Mouse (Mus musculus): ENCODE results near the gene Inafm2. TPM values are rescaled to one million over a fixed set of nuclear protein-coding genes. Genes with fewer than 3 reads are reported as not detected.
A peak's percentile ranks its signal among the peaks of the same experiment; 100 is the strongest.

Gene Inafm2
- 10 to 100 TPM; 31.7 to 33.4 TPM for total RNA-seq (2021)
- long read RNA-seq, transcript Inafm2-201 (1 exons, 3,053 nt) = major isoform, 11 of 11 reads
- long read RNA-seq, partial matches to known transcripts = 0 of 11 reads
- long read RNA-seq, other reads (novel, unspliced or antisense) = 0 of 11 reads

- peak; percentile 88 to 94 for DNase-seq (ENCODE audit: low spot score in 2 of 2)
Observed at GRCm38 (mm10) chr2:118745232-118745884, at the start of gene Inafm2. Gene Inafm2, plus strand, starts transcription at chr2:118745758.

- no peak for DNase-seq (ENCODE audit: low spot score in 2 of 2)
Observed at GRCm38 (mm10) chr2:118696451-118697308, 48.9 kb upstream of the Inafm2 start.

- DNase-seq (ENCODE audit: low spot score in 2 of 2) = no peak
Observed at GRCm38 (mm10) chr2:118697311-118697877, 48.2 kb upstream of the Inafm2 start.

GRCm38 (mm10) chr2:118697955-118698354, 47.6 kb upstream of the Inafm2 start:
- no peak for DNase-seq (ENCODE audit: low spot score in 2 of 2)

GRCm38 (mm10) chr2:118700179-118701062, 45.1 kb upstream of the Inafm2 start:
- peak; percentile 87 for DNase-seq (ENCODE audit: low spot score in 2 of 2)

GRCm38 (mm10) chr2:118701161-118701560, 44.4 kb upstream of the Inafm2 start:
- no peak for DNase-seq (ENCODE audit: low spot score in 2 of 2)

- no peak for DNase-seq (ENCODE audit: low spot score in 2 of 2)
Observed at GRCm38 (mm10) chr2:118701971-118702882, 43.3 kb upstream of the Inafm2 start.

GRCm38 (mm10) chr2:118702883-118703761, 42.4 kb upstream of the Inafm2 start:
- DNase-seq (ENCODE audit: low spot score in 2 of 2) = peak in 1 of 2 experiments; percentile 47

GRCm38 (mm10) chr2:118703913-118704730, 41.4 kb upstream of the Inafm2 start, which contains the start of gene Ankrd63:
Gene Ankrd63, minus strand, starts transcription at chr2:118703963.
- DNase-seq (ENCODE audit: low spot score in 2 of 2) = peak in 1 of 2 experiments; percentile 47

- DNase-seq (ENCODE audit: low spot score in 2 of 2) = no peak
Observed at GRCm38 (mm10) chr2:118706436-118706835, 39.1 kb upstream of the Inafm2 start.

GRCm38 (mm10) chr2:118708472-118708871, 37.1 kb upstream of the Inafm2 start:
- DNase-seq (ENCODE audit: low spot score in 2 of 2) = no peak

- DNase-seq (ENCODE audit: low spot score in 2 of 2) = no peak
Observed at GRCm38 (mm10) chr2:118709655-118710221, 35.8 kb upstream of the Inafm2 start.

- peak; percentile 47 to 65 for DNase-seq (ENCODE audit: low spot score in 2 of 2)
Observed at GRCm38 (mm10) chr2:118711038-118711494, 34.5 kb upstream of the Inafm2 start.

GRCm38 (mm10) chr2:118713631-118714030, 31.9 kb upstream of the Inafm2 start:
- no peak for DNase-seq (ENCODE audit: low spot score in 2 of 2)

GRCm38 (mm10) chr2:118714230-118714629, 31.3 kb upstream of the Inafm2 start:
- peak in 1 of 2 experiments; percentile 51 for DNase-seq (ENCODE audit: low spot score in 2 of 2)

- DNase-seq (ENCODE audit: low spot score in 2 of 2) = no peak
Observed at GRCm38 (mm10) chr2:118716677-118717076, 28.9 kb upstream of the Inafm2 start.

Measured in layer of hippocampus, postnatal 10 days (tissue).